ENCODE assay signal across 12 mouse cellular contexts in genomic region chr5:35073992-35074391, GRCm38 (mm10). TPM values are rescaled to one million over a fixed set of nuclear protein-coding genes. Genes with fewer than 3 reads are reported as not detected.
DNase-seq lines count a peak whose midpoint lies in the region; ATAC-seq and TF ChIP-seq lines count a peak whose summit lies in the region.
"Had no signal": no experiment of that assay in that cellular context is flagged by ENCODE, and none has a peak within 500 bp of the region (broad histone marks: within the 10 kb centered on the region; RNA-seq: fewer than 3 reads in every experiment).

No protein-coding gene starts in this region.

- H3K9me3 ChIP-seq in midbrain, postnatal 0 days (ENCODE audit: low read length) = no peaks in the 10 kb centered on the region
- H3K9me3 ChIP-seq: limb, embryonic 12.5 days had no signal

- 68% methylated on average over 9 of the region's 9 CpGs for WGBS in midbrain, postnatal 0 days

- no peak overlapping the region for H3K9ac ChIP-seq in midbrain, postnatal 0 days (replicated peaks; ENCODE audit: low read length, poor library complexity, severe bottlenecking)
- H3K9ac ChIP-seq: limb, embryonic 12.5 days had no signal

- DNase-seq in ovary, adult 18-20 months (ENCODE audit: low spot score) = peak; percentile 37
- DNase-seq in ovary, postnatal 10 days (ENCODE audit: low spot score) = no peak
- peak; percentile 82 for DNase-seq in adrenal gland, postnatal 25 days
- peak; percentile 86 for DNase-seq in gastrocnemius, adult 18-20 months (ENCODE audit: low spot score)
- DNase-seq in midbrain, postnatal 0 days (ENCODE audit: low spot score) = no peak
- no peak for DNase-seq in layer of hippocampus, adult 2 months (ENCODE audit: low spot score in 2 of 2)
- DNase-seq in layer of hippocampus, postnatal 14 days (ENCODE audit: low spot score in 2 of 2) = no peak
- DNase-seq: kidney, adult 8-10 months; thymus, postnatal 14 days had no signal

- TF ChIP-seq CTCF in midbrain, postnatal 0 days (IDR thresholded peaks at IDR 0.05) = no peak
- TF ChIP-seq CTCF in layer of hippocampus, adult 2 months (conservative IDR thresholded peaks at IDR 0.05) = no peak

- H3K27ac ChIP-seq in midbrain, postnatal 0 days (ENCODE audit: low read depth, low read length) = no peak overlapping the region
- no peak overlapping the region for H3K27ac ChIP-seq in layer of hippocampus, adult 2 months
- H3K27ac ChIP-seq: limb, embryonic 12.5 days; macrophage had no signal

- H3K79me2 ChIP-seq in myocyte (ENCODE audit: control insufficient read depth, insufficient read depth) = no peaks in the 10 kb centered on the region

- H3K4me2 ChIP-seq in myocyte (ENCODE audit: low read depth) = peak overlapping the region; percentile 62
- no peak overlapping the region for H3K4me2 ChIP-seq in midbrain, postnatal 0 days (ENCODE audit: low read depth, low read length, poor library complexity, severe bottlenecking)
- H3K4me2 ChIP-seq: limb, embryonic 12.5 days had no signal

- H3ac ChIP-seq in myocyte (ENCODE audit: control insufficient read depth, insufficient read length) = no peak overlapping the region

- H3K36me3 ChIP-seq in myocyte (ENCODE audit: control insufficient read depth, insufficient read depth) = peaks cover 22% of the 10 kb centered on the region
- H3K36me3 ChIP-seq in midbrain, postnatal 0 days (ENCODE audit: insufficient read depth, low read length) = peaks cover 20% of the 10 kb centered on the region
- H3K36me3 ChIP-seq: limb, embryonic 12.5 days had no signal

- H3K4me1 ChIP-seq in midbrain, postnatal 0 days (ENCODE audit: insufficient read depth, low read length) = no peaks in the 10 kb centered on the region
- H3K4me1 ChIP-seq: limb, embryonic 12.5 days had no signal

- no peak overlapping the region for H3K4me3 ChIP-seq in myocyte
- no peak overlapping the region for H3K4me3 ChIP-seq in midbrain, postnatal 0 days (ENCODE audit: low read depth, low read length)
- H3K4me3 ChIP-seq in layer of hippocampus, adult 2 months = no peak overlapping the region
- H3K4me3 ChIP-seq: limb, embryonic 12.5 days had no signal

- H3K27me3 ChIP-seq in myocyte (ENCODE audit: control insufficient read depth, insufficient read depth, insufficient read length) = no peaks in the 10 kb centered on the region
- H3K27me3 ChIP-seq in midbrain, postnatal 0 days (ENCODE audit: insufficient read depth, low read length) = no peaks in the 10 kb centered on the region

- ATAC-seq in midbrain, postnatal 0 days (ENCODE audit: low FRiP score) = no peak

- no peak for TF ChIP-seq POLR2A in myocyte (IDR thresholded peaks at IDR 0.05; ENCODE audit: insufficient read length, low read depth)

TF ChIP-seq in myocyte, 11 proteins besides CTCF, POLR2A, EP300 and RAD21:
- TF ChIP-seq MYOG (IDR thresholded peaks at IDR 0.05; ENCODE audit: control insufficient read depth in 1 of 3, insufficient read depth in 1 of 3, insufficient read length in 2 of 3, low read depth in 2 of 3) = peak in 2 of 3 experiments; percentile 85 to 93
- TF ChIP-seq MYOD1 (IDR thresholded peaks at IDR 0.05; ENCODE audit: control insufficient read depth in 1 of 3, insufficient read length in 2 of 3, low read depth in 2 of 3) = peak in 2 of 3 experiments; percentile 82 to 85
- TF ChIP-seq TCF3 (IDR thresholded peaks at IDR 0.05; ENCODE audit: insufficient read length, low read depth) = no peak
- no peak for TF ChIP-seq POLR2AphosphoS2 (IDR thresholded peaks at IDR 0.05; ENCODE audit: insufficient read length, low read depth)
- no peak for TF ChIP-seq SRF (IDR thresholded peaks at IDR 0.05; ENCODE audit: control insufficient read depth, insufficient read length, low read depth)

RNA-seq across cellular contexts. Expression of gene Dok7, which starts 17.4 kb away (rescaled TPM):
- 8.7 and 17.1 TPM in 2 replicates for total RNA-seq in adrenal gland, postnatal 25 days (2021)
- 10 to 100 TPM; 17.5 to 20.0 TPM for total RNA-seq in gastrocnemius, adult 18-20 months (2021)
- polyA plus RNA-seq in myocyte (2012; fragmentation: generic; extraction: Trizol) = 49.5 TPM
- total RNA-seq in midbrain, postnatal 0 days (2014; rRNA removed) = 22.1 and 25.1 TPM in 2 replicates
- polyA plus RNA-seq in midbrain, postnatal 0 days (2015; fragmentation: Nextera tagmentation; extraction: Ambion mirVana) = 10.8 and 11.1 TPM in 2 replicates
- 10 to 100 TPM; 19.5 to 20.0 TPM for total RNA-seq in layer of hippocampus, adult 2 months (2021)
- total RNA-seq in layer of hippocampus, postnatal 14 days (2021) = 10 to 100 TPM; 20.1 to 25.0 TPM

RNA-seq across cellular contexts. Expression of gene Lrpap1, which starts 31.6 kb away (rescaled TPM):
- 105 and 120 TPM in 2 replicates for total RNA-seq in adrenal gland, postnatal 25 days (2021)
- total RNA-seq in gastrocnemius, adult 18-20 months (2021) = 10 to 100 TPM; 27.2 to 27.9 TPM
- polyA plus RNA-seq in myocyte (2012; fragmentation: generic; extraction: Trizol) = 46.2 TPM
- total RNA-seq in midbrain, postnatal 0 days (2014; rRNA removed) = 78.9 and 89.1 TPM in 2 replicates
- 177 and 189 TPM in 2 replicates for polyA plus RNA-seq in midbrain, postnatal 0 days (2015; fragmentation: Nextera tagmentation; extraction: Ambion mirVana)
- total RNA-seq in layer of hippocampus, adult 2 months (2021) = 100 to 1,000 TPM; 150 to 159 TPM
- total RNA-seq in layer of hippocampus, postnatal 14 days (2021) = 100 to 1,000 TPM; 129 to 130 TPM

RNA-seq across cellular contexts. Expression of gene Hgfac, which starts 32.7 kb away (rescaled TPM):
- total RNA-seq in adrenal gland, postnatal 25 days (2021) = 3.4 and 8.4 TPM in 2 replicates
- under 1 TPM in 1 of 2 experiments, not detected in 1; 0.57 TPM for total RNA-seq in gastrocnemius, adult 18-20 months (2021)
- polyA plus RNA-seq in myocyte (2012; fragmentation: generic; extraction: Trizol) = 0.26 TPM
- 0.11 and 0.71 TPM in 2 replicates for total RNA-seq in midbrain, postnatal 0 days (2014; rRNA removed)
- 0.23 TPM in 1 of 2 replicates, not detected in the other for polyA plus RNA-seq in midbrain, postnatal 0 days (2015; fragmentation: Nextera tagmentation; extraction: Ambion mirVana)
- 1 to 10 TPM; 1.5 to 1.8 TPM for total RNA-seq in layer of hippocampus, adult 2 months (2021)
- total RNA-seq in layer of hippocampus, postnatal 14 days (2021) = 1 to 10 TPM in 1 of 2 experiments, under 1 TPM in 1; 0.81 to 1.5 TPM
- polyA plus RNA-seq: macrophage had no signal

Comparison
In these comparisons a context has a peak if more than half of its experiments do, and no peak if none do; other contexts are left out.
1. DNase-seq: peak in ovary, adult 18-20 months (single experiment), adrenal gland, postnatal 25 days (single experiment) and gastrocnemius, adult 18-20 months (single experiment); none in ovary, postnatal 10 days (single experiment), midbrain, postnatal 0 days (single experiment), layer of hippocampus, adult 2 months (0 of 2) and layer of hippocampus, postnatal 14 days (0 of 2).